Mouse (Mus musculus) frontal cortex, adult 2 months (tissue): ENCODE measurements at regions not wholly inside any gene's neighbourhood (a gene's known extent, or its start where the extent isn't known, plus 50 kb on each side); places are given as distances from the start of the nearest gene placed in this dataset.

Experiments used
- DNase-seq, 2 experiments: peaks; one replicate each; pipeline ENCODE4 v3.0.0; 2022; ENCODE audit warnings: low spot score in 1 of 2; ENCODE audit errors: extremely low spot score in 1 of 2

DNA sequence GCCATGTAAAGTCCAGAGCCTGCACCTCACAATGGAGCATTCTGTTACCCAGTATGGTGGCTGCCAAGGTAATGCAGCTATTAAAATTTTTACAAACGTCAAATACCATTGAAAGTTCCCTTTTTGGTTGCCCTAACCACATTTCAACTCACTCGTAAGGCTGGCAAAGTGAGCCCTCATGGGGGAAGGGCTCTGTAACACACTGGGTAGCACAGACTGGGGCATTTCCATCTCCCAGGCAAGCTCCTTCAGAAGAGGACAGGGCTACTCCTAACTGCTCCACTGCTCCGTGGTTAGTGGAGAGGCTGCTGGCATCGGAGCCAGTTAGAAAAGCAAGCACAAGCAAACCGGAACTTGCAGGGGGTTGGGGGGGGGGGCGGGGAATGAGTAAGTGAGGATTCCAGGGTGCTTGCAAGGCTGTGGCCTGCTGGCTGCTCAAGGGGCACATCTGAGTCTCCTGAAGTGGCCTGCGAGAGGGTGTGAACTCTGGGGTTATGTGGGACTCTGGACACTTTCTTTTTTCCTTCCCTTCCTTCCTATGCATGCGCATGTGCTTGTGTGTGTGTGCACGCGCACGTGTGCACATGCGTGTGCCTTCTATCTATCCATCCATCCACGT lies 233.8 kb downstream of the Sox9 start:
- no peak for DNase-seq

GRCm38 (mm10) chr11:113016801-113017715 lies 235.0 kb downstream of the Sox9 start:
- DNase-seq: peak; percentile 38 to 56

DNA sequence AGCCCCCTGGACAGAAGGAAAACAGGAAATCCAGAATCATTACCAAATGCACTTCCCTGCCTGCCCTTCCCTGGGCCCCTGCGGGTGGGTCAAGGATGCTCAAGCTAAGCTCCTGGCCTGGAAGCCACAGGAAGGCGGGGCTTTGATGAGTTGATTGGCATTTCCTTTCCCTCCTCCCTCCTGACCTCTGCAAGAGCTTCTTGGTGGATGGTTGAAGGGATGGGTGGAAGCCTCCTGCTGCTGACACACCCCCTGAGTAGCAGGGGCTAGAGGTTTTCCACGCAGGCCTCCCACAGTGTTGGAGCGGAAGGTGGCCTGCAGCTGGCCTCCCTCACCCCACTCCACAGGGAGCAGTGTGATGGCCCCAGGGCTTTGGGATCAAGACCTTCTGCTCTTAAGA lies 239.5 kb downstream of the Sox9 start:
- DNase-seq: no peak

GRCm38 (mm10) chr11:113026994-113027393 lies 245.0 kb downstream of the Sox9 start:
- DNase-seq: peak in 1 of 2 experiments; percentile 26

GRCm38 (mm10) chr11:113028235-113028919 lies 246.4 kb downstream of the Sox9 start:
- DNase-seq: no peak

DNA sequence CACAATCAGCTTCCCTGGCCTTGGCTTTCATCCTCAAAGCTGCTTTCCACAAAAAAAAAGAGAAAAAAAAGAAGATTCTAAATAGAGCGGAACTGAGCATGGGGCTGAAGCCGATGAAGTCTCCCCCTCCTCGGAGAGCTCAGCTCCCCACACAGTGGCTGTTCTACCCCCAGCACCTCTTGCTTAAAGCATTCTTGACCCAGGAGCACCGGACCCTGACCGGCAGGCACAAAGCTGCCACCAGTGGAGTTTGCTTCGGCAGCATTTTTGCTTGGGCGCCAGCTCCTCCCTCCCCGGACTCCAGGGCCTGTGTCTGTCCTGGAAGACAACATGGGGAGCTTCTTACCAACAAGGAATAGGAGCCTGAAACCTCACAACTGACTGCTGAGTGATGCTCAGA lies 249.4 kb downstream of the Sox9 start:
- DNase-seq: no peak

DNA sequence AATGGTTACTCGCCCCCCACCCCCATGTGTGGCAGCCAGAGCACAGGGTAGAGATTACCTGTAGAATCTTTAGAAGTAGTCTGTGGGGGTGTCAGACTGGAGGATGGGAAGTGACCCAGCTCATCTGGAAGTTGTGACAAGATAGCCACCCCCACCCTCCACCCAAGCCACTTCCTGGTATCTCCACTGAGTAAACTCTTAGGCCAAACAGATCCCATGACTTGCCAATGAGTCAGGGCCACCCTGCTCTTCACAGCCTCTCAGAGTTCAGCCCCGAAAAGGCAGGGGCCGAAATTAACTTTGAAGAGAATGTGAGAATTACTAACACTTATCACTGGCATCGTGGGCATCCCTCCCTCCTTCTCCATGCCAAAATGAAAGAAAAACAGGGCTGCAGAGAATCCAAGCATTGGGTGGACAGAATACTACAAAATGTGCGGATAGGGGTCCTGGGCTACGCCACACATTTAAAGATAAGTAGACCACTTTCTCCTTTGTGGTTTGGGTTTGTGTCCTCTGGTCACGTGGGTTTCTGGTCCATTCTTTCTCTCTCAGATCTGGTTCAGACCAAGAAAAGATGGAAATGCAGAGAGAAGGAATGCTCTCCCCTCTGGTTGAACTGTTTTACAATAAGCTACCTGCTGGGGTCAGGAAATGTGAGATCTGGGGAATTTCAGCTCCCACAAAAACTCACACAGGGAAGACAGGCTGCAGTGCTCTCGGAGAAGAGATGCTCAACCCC lies 250.6 kb downstream of the Sox9 start:
- DNase-seq: no peak

DNA sequence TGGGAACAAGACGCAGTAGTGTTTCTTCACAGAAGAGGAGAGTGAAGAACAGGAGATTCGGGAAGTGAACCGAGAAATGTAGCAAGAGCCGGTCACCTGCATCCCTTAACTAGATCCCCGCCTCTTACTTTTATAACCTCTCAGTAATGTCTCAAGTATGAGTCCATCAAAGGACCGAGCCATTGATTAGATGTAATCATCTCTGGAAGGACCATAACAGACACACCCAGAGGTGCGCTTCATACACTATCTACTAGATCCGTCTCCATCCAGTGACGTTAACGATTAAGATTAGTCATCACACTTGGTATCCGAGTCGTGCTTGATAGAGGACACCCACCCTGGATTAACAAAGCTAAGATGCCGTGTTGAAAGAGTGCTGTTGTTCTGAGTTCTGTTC lies 252.9 kb downstream of the Sox9 start:
- no peak for DNase-seq

- DNase-seq: no peak
Measured at GRCm38 (mm10) chr11:113037736-113038135, 255.7 kb downstream of the Sox9 start.

DNA sequence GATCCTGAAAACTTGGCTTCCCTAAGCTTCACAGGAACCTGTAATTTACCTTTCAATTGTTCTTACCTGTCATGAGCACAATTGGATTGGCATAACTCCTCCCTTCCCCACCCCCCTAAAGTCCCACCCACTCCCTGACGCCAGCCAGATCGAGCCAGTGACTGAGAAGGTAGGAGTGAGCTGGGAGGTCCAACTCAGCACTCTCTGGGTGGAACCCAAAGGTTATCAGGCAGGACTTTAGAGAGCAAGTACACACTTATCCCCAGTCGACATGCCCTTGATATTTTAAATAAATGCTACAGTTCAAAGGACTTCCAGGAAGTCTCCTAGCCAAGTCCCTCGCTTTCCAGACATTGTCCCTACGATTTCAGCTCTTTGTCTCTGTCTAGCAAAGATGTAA lies 260.7 kb downstream of the Sox9 start:
- no peak for DNase-seq

GRCm38 (mm10) chr11:113046200-113047051 lies 264.4 kb downstream of the Sox9 start:
- peak; percentile 32 to 59 for DNase-seq

GRCm38 (mm10) chr11:113048158-113048557 lies 266.1 kb downstream of the Sox9 start:
- peak in 1 of 2 experiments; percentile 25 for DNase-seq

DNA sequence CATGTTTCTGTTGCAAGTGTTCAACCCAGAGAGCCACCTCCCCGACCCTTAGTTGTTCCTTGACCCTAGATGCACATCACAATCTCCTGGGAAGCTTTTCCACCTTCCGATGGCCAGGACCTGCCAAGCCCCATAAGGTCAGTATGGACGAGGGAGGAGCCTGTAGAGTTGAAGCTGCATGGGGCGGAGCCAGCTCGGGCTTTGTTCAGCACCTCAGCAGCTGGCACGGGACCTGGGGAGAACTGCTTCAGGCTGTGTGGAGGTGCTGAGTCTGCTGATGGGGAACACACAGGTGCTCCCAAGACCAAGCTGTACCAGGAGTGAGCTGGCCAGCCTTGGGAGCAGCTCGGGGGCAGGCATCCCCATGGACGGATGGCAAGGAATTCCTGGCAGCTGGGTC lies 267.6 kb downstream of the Sox9 start:
- DNase-seq: no peak

GRCm38 (mm10) chr11:113052536-113052935 lies 270.5 kb downstream of the Sox9 start:
- no peak for DNase-seq

GRCm38 (mm10) chr11:113056042-113056632 lies 274.1 kb downstream of the Sox9 start:
- no peak for DNase-seq

DNA sequence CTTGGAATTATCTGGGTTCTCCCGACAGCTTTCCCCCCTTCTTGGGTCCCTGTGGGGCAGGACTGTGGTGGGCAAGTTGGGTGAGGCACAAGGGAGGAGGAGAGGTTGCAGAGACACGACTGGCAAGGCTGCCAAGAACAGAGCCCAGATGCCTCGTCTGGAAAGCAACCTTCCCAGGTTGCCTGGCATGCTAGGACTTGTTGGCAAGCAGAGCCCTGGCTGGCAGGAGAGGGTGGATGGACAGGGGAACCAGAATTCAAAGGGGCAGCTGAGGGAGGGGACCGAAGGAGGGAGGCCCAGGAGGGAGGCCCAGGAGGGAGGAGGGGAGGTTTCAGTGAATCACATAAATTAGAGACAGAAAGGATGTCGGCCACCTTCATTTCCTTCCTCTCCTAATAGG lies 274.8 kb downstream of the Sox9 start:
- peak in 1 of 2 experiments; percentile 29 for DNase-seq

GRCm38 (mm10) chr11:113070365-113070764 lies 288.3 kb downstream of the Sox9 start:
- DNase-seq: no peak

- no peak for DNase-seq
Measured at GRCm38 (mm10) chr11:113071942-113072341, 289.9 kb downstream of the Sox9 start.

GRCm38 (mm10) chr11:113074328-113074727 lies 292.3 kb downstream of the Sox9 start:
- no peak for DNase-seq
